In the genomic region with DNA sequence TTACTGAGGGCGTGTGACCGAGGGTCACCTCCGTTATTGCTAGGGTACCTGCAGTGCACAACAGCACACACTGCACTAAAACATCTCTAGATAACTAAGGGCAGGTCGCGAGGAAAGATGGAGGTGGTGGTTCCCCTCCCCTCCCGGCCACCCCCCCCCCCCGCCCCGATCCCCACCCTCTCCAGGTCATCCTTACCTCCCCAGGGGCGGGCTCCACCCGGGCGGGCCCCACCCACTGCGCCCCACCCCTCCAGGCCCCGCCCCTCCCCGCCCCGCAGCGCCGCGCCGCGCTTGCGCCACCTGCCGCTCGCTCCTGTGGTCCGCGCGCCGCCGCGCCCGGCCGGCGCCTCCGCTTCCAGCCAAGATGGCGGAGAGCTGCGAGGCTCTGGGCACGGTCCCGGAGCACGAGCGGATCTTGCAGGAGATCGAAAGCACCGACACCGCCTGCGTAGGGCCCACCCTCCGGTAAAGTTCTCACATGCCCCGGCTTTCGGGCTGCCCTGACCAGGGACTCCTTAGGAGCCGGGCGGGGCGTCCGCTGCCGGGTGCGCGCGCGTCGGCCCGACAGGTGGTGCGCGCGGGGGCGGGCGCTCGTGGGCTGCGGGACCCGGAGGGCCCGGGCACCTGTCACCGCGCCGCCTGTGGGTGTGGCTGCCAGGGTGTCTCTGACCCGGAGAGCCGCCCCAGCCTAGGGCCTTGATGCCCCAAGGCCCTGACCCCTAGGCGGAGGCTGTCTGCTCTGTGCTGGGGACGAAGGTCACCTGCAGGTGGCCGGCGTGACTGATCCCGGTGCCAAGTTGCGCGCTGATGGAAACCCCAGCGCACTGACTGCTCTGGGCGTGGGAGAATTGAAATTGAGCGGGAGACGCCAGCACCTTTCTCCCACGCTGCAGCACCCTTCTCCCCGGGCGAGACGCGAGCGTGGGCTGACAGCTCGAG, we compare ENCODE assay signal across 8 mouse cellular contexts. TPM values are rescaled to one million over a fixed set of nuclear protein-coding genes. Genes with fewer than 3 reads are reported as not detected.
DNase-seq lines count a peak whose midpoint lies in the region; ATAC-seq and TF ChIP-seq lines count a peak whose summit lies in the region.

Gene Exoc6 (plus strand): TSS at position 318 of the 939 bp plus-strand sequence.

- TF ChIP-seq POLR2A in olfactory bulb, adult 2 months (IDR thresholded peaks at IDR 0.05; ENCODE audit: insufficient read depth, low read depth, low read length), result peak; percentile 92
- TF ChIP-seq POLR2A in thymus, adult 2 months (IDR thresholded peaks at IDR 0.05; ENCODE audit: control insufficient read depth, extremely low read depth, insufficient read depth, low read length, poor library complexity), result peak; percentile 43; the same call in 1 of the 2 replicates

- no peaks in the 10 kb centered on the region for H3K27me3 ChIP-seq in forebrain, postnatal 0 days (ENCODE audit: insufficient read depth, low read length)
- H3K27me3 ChIP-seq in lung, embryonic 15.5 days, result peaks cover 18% of the 10 kb centered on the region
- no peaks in the 10 kb centered on the region for H3K27me3 ChIP-seq in thymus, adult 2 months (ENCODE audit: control insufficient read depth, insufficient read depth, low read length)

- intact Hi-C loops in heart, postnatal 36 days (cut with DNase I), result no loop called here

- ATAC-seq in forebrain, postnatal 0 days, result peak; percentile 92
- ATAC-seq in lung, embryonic 15.5 days (ENCODE audit: borderline replicate concordance, extremely low read depth, low FRiP score, low TSS enrichment), result peak; percentile 84

- in situ Hi-C loops in ES-E14 (cut with MboI; ENCODE audit: low sequenced_read_pairs in 2 of 2, unreplicated experiment in 2 of 2), result no loop called here

- H3K9ac ChIP-seq in ES-E14 (ENCODE audit: insufficient read depth, low read depth, low read length, poor library complexity, severe bottlenecking), result peak within 1 kb of the TSS; percentile 95
- H3K9ac ChIP-seq in forebrain, postnatal 0 days, result peak within 1 kb of the TSS; percentile 78
- peak within 1 kb of the TSS; percentile 70 for H3K9ac ChIP-seq in lung, embryonic 15.5 days

- peak; percentile 28 for TF ChIP-seq CTCF in forebrain, postnatal 0 days (IDR thresholded peaks at IDR 0.05; ENCODE audit: low read depth)
- TF ChIP-seq CTCF in olfactory bulb, adult 2 months (IDR thresholded peaks at IDR 0.05; ENCODE audit: insufficient read depth, low read depth, low read length), result no peak
- TF ChIP-seq CTCF in thymus, adult 2 months (IDR thresholded peaks at IDR 0.05; ENCODE audit: borderline replicate concordance, control insufficient read depth, extremely low read depth, insufficient read depth, low read length, poor library complexity), result peak; percentile 57

- peak within 1 kb of the TSS; percentile 94 to 99 for H3K4me3 ChIP-seq in ES-E14 (ENCODE audit: insufficient read depth in 1 of 2, low read depth in 1 of 2, low read length in 2 of 2, poor library complexity in 1 of 2, severe bottlenecking in 1 of 2)
- peak within 1 kb of the TSS; percentile 78 for H3K4me3 ChIP-seq in forebrain, postnatal 0 days (ENCODE audit: low read depth, low read length)
- peak within 1 kb of the TSS; percentile 88 for H3K4me3 ChIP-seq in lung, embryonic 15.5 days
- H3K4me3 ChIP-seq in olfactory bulb, adult 2 months (ENCODE audit: insufficient read depth, low read depth, low read length), result peak within 1 kb of the TSS; percentile 97
- peak within 1 kb of the TSS; percentile 88 for H3K4me3 ChIP-seq in thymus, adult 2 months (ENCODE audit: control insufficient read depth, insufficient read depth, low read length)

- peak within 1 kb of the TSS; percentile 87 for H3K4me2 ChIP-seq in forebrain, postnatal 0 days (ENCODE audit: low read depth)
- H3K4me2 ChIP-seq in lung, embryonic 15.5 days, result peak within 1 kb of the TSS; percentile 97

- H3K27ac ChIP-seq in ES-E14 (ENCODE audit: insufficient read depth, low read depth, low read length, poor library complexity, severe bottlenecking), result peak within 1 kb of the TSS; percentile 70; the same call in 1 of the 2 replicates
- peak within 1 kb of the TSS; percentile 75 for H3K27ac ChIP-seq in forebrain, postnatal 0 days (ENCODE audit: low read depth, low read length)
- H3K27ac ChIP-seq in lung, embryonic 15.5 days, result peak within 1 kb of the TSS; percentile 86
- peak within 1 kb of the TSS; percentile 87 for H3K27ac ChIP-seq in olfactory bulb, adult 2 months (ENCODE audit: insufficient read depth, low read depth, low read length)
- peak within 1 kb of the TSS; percentile 42 for H3K27ac ChIP-seq in thymus, adult 2 months (ENCODE audit: control insufficient read depth, insufficient read depth, low read length)

- 2% methylated on average over 72 of the region's 89 CpGs for WGBS in forebrain, postnatal 0 days
- WGBS in lung, embryonic 15.5 days, result 2% methylated on average over 62 of the region's 89 CpGs
- under 1% methylated on average over 81 of the region's 89 CpGs for WGBS in olfactory bulb, adult 2 months
- WGBS in thymus, adult 2 months, result 2% methylated on average over 84 of the region's 89 CpGs

- DNase-seq in ES-E14 (ENCODE audit: low read depth, low spot score), result no peak
- peak; percentile 79 to 92 for DNase-seq in cerebellum, adult 18-20 months
- DNase-seq in forebrain, postnatal 0 days, result peak; percentile 86
- peak; percentile 79 to 86 for DNase-seq in heart, postnatal 36 days
- DNase-seq in layer of hippocampus, adult 8-10 months (ENCODE audit: low spot score in 2 of 2), result peak; percentile 48 to 62
- DNase-seq in thymus, adult 2 months, result peak; percentile 78

- H3K4me1 ChIP-seq in ES-E14 (ENCODE audit: control insufficient read depth in 2 of 2, insufficient read depth in 2 of 2, low read length in 2 of 2, poor library complexity in 1 of 2), result no peaks in the 10 kb centered on the region
- no peaks in the 10 kb centered on the region for H3K4me1 ChIP-seq in forebrain, postnatal 0 days (ENCODE audit: insufficient read depth)
- H3K4me1 ChIP-seq in lung, embryonic 15.5 days, result 0 out of 2 replicates have a peak, but pooled peaks cover 9% of the 10 kb centered on the region
- H3K4me1 ChIP-seq in olfactory bulb, adult 2 months (ENCODE audit: control insufficient read depth, insufficient read depth, low read length), result peaks cover 3% of the 10 kb centered on the region
- H3K4me1 ChIP-seq in thymus, adult 2 months (replicated peaks; ENCODE audit: control insufficient read depth, insufficient read depth, low read length), result peaks cover 3% of the 10 kb centered on the region; the same call in 1 of the 2 replicates

- H3K36me3 ChIP-seq in ES-E14 (ENCODE audit: control insufficient read depth, insufficient read depth, low read length, poor library complexity, severe bottlenecking), result no peaks in the 10 kb centered on the region
- no peaks in the 10 kb centered on the region for H3K36me3 ChIP-seq in forebrain, postnatal 0 days (ENCODE audit: insufficient read depth)
- H3K36me3 ChIP-seq in lung, embryonic 15.5 days, result no peaks in the 10 kb centered on the region
- no peaks in the 10 kb centered on the region for H3K36me3 ChIP-seq in thymus, adult 2 months (ENCODE audit: control insufficient read depth, insufficient read depth, low read length)

- no peaks in the 10 kb centered on the region for H3K9me3 ChIP-seq in ES-E14 (ENCODE audit: control insufficient read depth, insufficient read depth, low read depth, low read length)
- no peaks in the 10 kb centered on the region for H3K9me3 ChIP-seq in forebrain, postnatal 0 days (ENCODE audit: low read length)
- no peaks in the 10 kb centered on the region for H3K9me3 ChIP-seq in lung, embryonic 15.5 days

TF ChIP-seq in ES-E14, 5 proteins besides CTCF, POLR2A, EP300 and RAD21:
- no peak for TF ChIP-seq MAFK (IDR thresholded peaks at IDR 0.05; ENCODE audit: insufficient read depth, low read depth, low read length)
- no peak for TF ChIP-seq ZC3H11A (IDR thresholded peaks at IDR 0.05; ENCODE audit: borderline replicate concordance, low read depth, low read length)
- TF ChIP-seq HCFC1 (IDR thresholded peaks at IDR 0.05; ENCODE audit: borderline replicate concordance, insufficient read depth, low read length), result peak; percentile 64; the same call in 1 of the 2 replicates
- no peak for TF ChIP-seq CHD2 (IDR thresholded peaks at IDR 0.05; ENCODE audit: low read depth, low read length)

RNA-seq across cellular contexts. Expression of gene Exoc6, which starts in this region (rescaled TPM):
- 7.7 and 10.1 TPM in 2 replicates for total RNA-seq in ES-E14 (2012; rRNA removed)
- total RNA-seq in forebrain, postnatal 0 days (2014; rRNA removed), result 42.9 and 47.5 TPM in 2 replicates
- polyA plus RNA-seq in forebrain, postnatal 0 days (2015; fragmentation: Nextera tagmentation; extraction: Ambion mirVana), result 30.6 and 34.3 TPM in 2 replicates
- total RNA-seq in heart, postnatal 36 days (2021), result 10 to 100 TPM; 32.6 to 32.9 TPM
- total RNA-seq in layer of hippocampus, adult 8-10 months (2022), result 10 to 100 TPM; 47.4 to 51.6 (median 48.0) TPM
- 11.6 and 12.8 TPM in 2 replicates for polyA plus RNA-seq in lung, embryonic 15.5 days (2015; fragmentation: Nextera tagmentation; extraction: Ambion mirVana)
- not detected in 2 replicates for polyA plus RNA-seq in olfactory bulb, adult 2 months (2012; ENCODE audit: insufficient read depth, insufficient read length, low replicate concordance, missing spikeins)
- polyA plus RNA-seq in thymus, adult 2 months (2012; rRNA removed), result 6.7 and 8.7 TPM in 2 replicates
